ENCODE assay signal across 23 mouse cellular contexts in genomic region chr17:24640581-24640980, GRCm38 (mm10). TPM values are rescaled to one million over a fixed set of nuclear protein-coding genes. Genes with fewer than 3 reads are reported as not detected.
DNase-seq lines count a peak whose midpoint lies in the region; ATAC-seq and TF ChIP-seq lines count a peak whose summit lies in the region.
"Had no signal": no experiment of that assay in that cellular context is flagged by ENCODE, and none has a peak within 500 bp of the region (broad histone marks: within the 10 kb centered on the region; RNA-seq: fewer than 3 reads in every experiment).

No protein-coding gene starts in this region.

- DNase-seq in gastrocnemius, adult 2 months = no peak
- no peak for DNase-seq in gastrocnemius, postnatal 10 days
- DNase-seq in kidney, postnatal 0 days (ENCODE audit: low spot score) = no peak
- no peak for DNase-seq in kidney, postnatal 36 days
- DNase-seq in limb, embryonic 10.5 days (ENCODE audit: low spot score) = no peak
- DNase-seq in stomach, postnatal 0 days (ENCODE audit: low spot score) = no peak
- no peak for DNase-seq in left cerebral cortex, adult 18-20 months (ENCODE audit: low spot score in 2 of 2)
- DNase-seq in layer of hippocampus, postnatal 25 days (ENCODE audit: extremely low spot score in 1 of 2, low spot score in 1 of 2) = no peak
- DNase-seq: cerebellum, adult 11 months; kidney, adult 11 months; lung, postnatal 10 days; thymus, postnatal 14 days had no signal

- TF ChIP-seq EP300 in stomach, postnatal 0 days (optimal IDR thresholded peaks at IDR 0.05) = no peak

- ATAC-seq in kidney, postnatal 0 days (replicated peaks; ENCODE audit: low FRiP score, low read depth) = no peak
- ATAC-seq in stomach, postnatal 0 days (ENCODE audit: low FRiP score, low TSS enrichment) = no peak
- ATAC-seq: forebrain, embryonic 15.5 days; Patski had no signal

- H3K9ac ChIP-seq in kidney, postnatal 0 days (ENCODE audit: low read depth, low read length) = 0 out of 2 replicates have a peak overlapping the region, but pooled peaks have one; percentile 4
- H3K9ac ChIP-seq in stomach, postnatal 0 days (ENCODE audit: low read length) = no peak overlapping the region
- H3K9ac ChIP-seq: forebrain, embryonic 15.5 days; neural tube, embryonic 12.5 days had no signal

- peaks cover 16% of the 10 kb centered on the region; the same call in 1 of the 2 replicates for H3K36me3 ChIP-seq in kidney, postnatal 0 days (ENCODE audit: insufficient read depth, low read length)
- H3K36me3 ChIP-seq in limb, embryonic 10.5 days = peaks cover 59% of the 10 kb centered on the region
- H3K36me3 ChIP-seq in stomach, postnatal 0 days (ENCODE audit: control insufficient read depth, insufficient read depth, low read length) = peaks cover 3% of the 10 kb centered on the region; the same call in 1 of the 2 replicates
- H3K36me3 ChIP-seq: forebrain, embryonic 15.5 days; neural tube, embryonic 12.5 days had no signal

- no peak overlapping the region for H3K4me2 ChIP-seq in kidney, postnatal 0 days (ENCODE audit: low read length)
- H3K4me2 ChIP-seq in stomach, postnatal 0 days (replicated peaks; ENCODE audit: low read depth) = no peak overlapping the region
- H3K4me2 ChIP-seq: forebrain, embryonic 15.5 days; heart, embryonic 11.5 days; liver, embryonic 11.5 days; neural tube, embryonic 12.5 days had no signal

- TF ChIP-seq CTCF in gastrocnemius, adult 2 months (IDR thresholded peaks at IDR 0.05) = no peak
- no peak for TF ChIP-seq CTCF in kidney, postnatal 0 days (IDR thresholded peaks at IDR 0.05; ENCODE audit: low read depth)
- TF ChIP-seq CTCF in stomach, postnatal 0 days (IDR thresholded peaks at IDR 0.05; ENCODE audit: low read depth) = no peak

- H3K27ac ChIP-seq in gastrocnemius, adult 2 months = peak overlapping the region; percentile 67
- 0 out of 2 replicates have a peak overlapping the region, but pooled peaks have one; percentile 80 for H3K27ac ChIP-seq in kidney, postnatal 0 days
- H3K27ac ChIP-seq in limb, embryonic 10.5 days = peak overlapping the region; percentile 92
- H3K27ac ChIP-seq in stomach, postnatal 0 days (replicated peaks) = 0 out of 2 replicates have a peak overlapping the region, but pooled peaks have one; percentile 78
- H3K27ac ChIP-seq: forebrain, embryonic 15.5 days; layer of hippocampus, adult 2 months; neural tube, embryonic 12.5 days had no signal

- WGBS in kidney, postnatal 0 days = 93% methylated on average over 15 of the region's 15 CpGs
- WGBS in limb, embryonic 10.5 days = 95% methylated on average over 15 of the region's 15 CpGs
- WGBS in stomach, postnatal 0 days = 95% methylated on average over 15 of the region's 15 CpGs

- intact Hi-C loops in gastrocnemius, adult 2 months (cut with DNase I) = no loop called here

- H3K4me3 ChIP-seq in gastrocnemius, adult 2 months = peak overlapping the region; percentile 42
- H3K4me3 ChIP-seq in kidney, postnatal 0 days (replicated peaks; ENCODE audit: low read depth, low read length) = no peak overlapping the region
- no peak overlapping the region for H3K4me3 ChIP-seq in limb, embryonic 10.5 days
- H3K4me3 ChIP-seq in stomach, postnatal 0 days (ENCODE audit: low read depth, low read length) = no peak overlapping the region
- H3K4me3 ChIP-seq: forebrain, embryonic 15.5 days; layer of hippocampus, adult 2 months; neural tube, embryonic 12.5 days had no signal

- H3K9me3 ChIP-seq in kidney, postnatal 0 days (replicated peaks; ENCODE audit: low read length) = no peaks in the 10 kb centered on the region
- H3K9me3 ChIP-seq in limb, embryonic 10.5 days (replicated peaks) = no peaks in the 10 kb centered on the region
- H3K9me3 ChIP-seq in stomach, postnatal 0 days (ENCODE audit: control insufficient read depth, low read length) = no peaks in the 10 kb centered on the region
- H3K9me3 ChIP-seq: forebrain, embryonic 15.5 days; neural tube, embryonic 12.5 days had no signal

- H3K27me3 ChIP-seq in kidney, postnatal 0 days (ENCODE audit: insufficient read depth, low read length) = no peaks in the 10 kb centered on the region
- H3K27me3 ChIP-seq in limb, embryonic 10.5 days (ENCODE audit: low read depth, poor library complexity, severe bottlenecking) = no peaks in the 10 kb centered on the region
- no peaks in the 10 kb centered on the region for H3K27me3 ChIP-seq in stomach, postnatal 0 days (ENCODE audit: control insufficient read depth, insufficient read depth, low read length)
- H3K27me3 ChIP-seq: forebrain, embryonic 15.5 days; neural tube, embryonic 12.5 days; Patski had no signal

- H3K4me1 ChIP-seq in kidney, postnatal 0 days (replicated peaks; ENCODE audit: insufficient read depth, low read length) = peaks cover 33% of the 10 kb centered on the region
- peaks cover 78% of the 10 kb centered on the region for H3K4me1 ChIP-seq in limb, embryonic 10.5 days
- H3K4me1 ChIP-seq in stomach, postnatal 0 days (replicated peaks; ENCODE audit: control insufficient read depth, insufficient read depth) = no peaks in the 10 kb centered on the region; the same call in none of the 2 replicates
- H3K4me1 ChIP-seq: forebrain, embryonic 15.5 days had no signal

RNA-seq across cellular contexts. Expression of gene Nthl1, which starts 8.1 kb away (rescaled TPM):
- 1 to 10 TPM; 2.6 to 3.4 TPM for total RNA-seq in gastrocnemius, adult 2 months (2021)
- total RNA-seq in gastrocnemius, postnatal 10 days (2021) = 1 to 10 TPM; 4.3 TPM
- 13.4 and 14.9 TPM in 2 replicates for polyA plus RNA-seq in kidney, postnatal 0 days (2015; fragmentation: Nextera tagmentation; extraction: Ambion mirVana)
- 27.5 and 31.2 TPM in 2 replicates for polyA plus RNA-seq in limb, embryonic 10.5 days (2016; fragmentation: Nextera tagmentation; extraction: Ambion mirVana)
- 8.0 and 8.4 TPM in 2 replicates for polyA plus RNA-seq in stomach, postnatal 0 days (2015; fragmentation: Nextera tagmentation; extraction: Ambion mirVana)
- total RNA-seq in left cerebral cortex, adult 18-20 months (2021) = 1 to 10 TPM; 4.1 to 7.4 TPM
- 1 to 10 TPM; 3.3 to 4.7 TPM for total RNA-seq in layer of hippocampus, postnatal 25 days (2021)

RNA-seq across cellular contexts. Expression of gene Tsc2, which starts 8.2 kb away (rescaled TPM):
- 10 to 100 TPM; 84.9 to 90.4 TPM for total RNA-seq in gastrocnemius, adult 2 months (2021)
- total RNA-seq in gastrocnemius, postnatal 10 days (2021) = 10 to 100 TPM; 51.7 to 61.1 TPM
- polyA plus RNA-seq in kidney, postnatal 0 days (2015; fragmentation: Nextera tagmentation; extraction: Ambion mirVana) = 36.4 and 42.4 TPM in 2 replicates
- 63.2 and 79.5 TPM in 2 replicates for polyA plus RNA-seq in limb, embryonic 10.5 days (2016; fragmentation: Nextera tagmentation; extraction: Ambion mirVana)
- polyA plus RNA-seq in stomach, postnatal 0 days (2015; fragmentation: Nextera tagmentation; extraction: Ambion mirVana) = 36.2 and 37.0 TPM in 2 replicates
- total RNA-seq in left cerebral cortex, adult 18-20 months (2021) = 100 to 1,000 TPM; 136 to 153 TPM
- total RNA-seq in layer of hippocampus, postnatal 25 days (2021) = 100 to 1,000 TPM; 150 to 186 TPM

RNA-seq across cellular contexts. Expression of gene Slc9a3r2, which starts 9.5 kb away (rescaled TPM):
- total RNA-seq in gastrocnemius, adult 2 months (2021) = 10 to 100 TPM; 27.8 to 52.9 TPM
- 10 to 100 TPM; 30.1 to 33.4 TPM for total RNA-seq in gastrocnemius, postnatal 10 days (2021)
- 141 and 145 TPM in 2 replicates for polyA plus RNA-seq in kidney, postnatal 0 days (2015; fragmentation: Nextera tagmentation; extraction: Ambion mirVana)
- 47.2 and 57.1 TPM in 2 replicates for polyA plus RNA-seq in limb, embryonic 10.5 days (2016; fragmentation: Nextera tagmentation; extraction: Ambion mirVana)
- 37.9 and 38.0 TPM in 2 replicates for polyA plus RNA-seq in stomach, postnatal 0 days (2015; fragmentation: Nextera tagmentation; extraction: Ambion mirVana)
- total RNA-seq in left cerebral cortex, adult 18-20 months (2021) = 10 to 100 TPM; 47.3 to 52.7 TPM
- total RNA-seq in layer of hippocampus, postnatal 25 days (2021) = 10 to 100 TPM; 45.1 to 50.0 TPM

RNA-seq across cellular contexts. Expression of gene Npw, which starts 17.7 kb away (rescaled TPM):
- not detected for total RNA-seq in gastrocnemius, adult 2 months (2021)
- total RNA-seq in gastrocnemius, postnatal 10 days (2021) = not detected
- polyA plus RNA-seq in kidney, postnatal 0 days (2015; fragmentation: Nextera tagmentation; extraction: Ambion mirVana) = 0.32 and 0.38 TPM in 2 replicates
- 0.88 and 1.1 TPM in 2 replicates for polyA plus RNA-seq in limb, embryonic 10.5 days (2016; fragmentation: Nextera tagmentation; extraction: Ambion mirVana)
- polyA plus RNA-seq in stomach, postnatal 0 days (2015; fragmentation: Nextera tagmentation; extraction: Ambion mirVana) = 1.2 and 1.8 TPM in 2 replicates
- 1 to 10 TPM; 2.1 TPM for total RNA-seq in left cerebral cortex, adult 18-20 months (2021)
- total RNA-seq in layer of hippocampus, postnatal 25 days (2021) = 1 to 10 TPM; 2.1 to 2.9 TPM
- total RNA-seq: adrenal gland, adult 18-20 months; gastrocnemius, adult 8-10 months; megakaryocyte-erythroid progenitor cell, adult 5-6 weeks; midbrain, postnatal 0 days had no signal
- polyA plus RNA-seq: forebrain, embryonic 15.5 days; heart, embryonic 11.5 days; hindbrain, embryonic 11.5 days; neural tube, embryonic 12.5 days; Patski had no signal

RNA-seq across cellular contexts. Expression of gene Zfp598, which starts 28.9 kb away (rescaled TPM):
- 10 to 100 TPM; 22.1 to 24.5 TPM for total RNA-seq in gastrocnemius, adult 2 months (2021)
- 10 to 100 TPM; 18.0 to 21.0 TPM for total RNA-seq in gastrocnemius, postnatal 10 days (2021)
- polyA plus RNA-seq in kidney, postnatal 0 days (2015; fragmentation: Nextera tagmentation; extraction: Ambion mirVana) = 17.5 and 18.1 TPM in 2 replicates
- polyA plus RNA-seq in limb, embryonic 10.5 days (2016; fragmentation: Nextera tagmentation; extraction: Ambion mirVana) = 34.5 and 36.7 TPM in 2 replicates
- polyA plus RNA-seq in stomach, postnatal 0 days (2015; fragmentation: Nextera tagmentation; extraction: Ambion mirVana) = 9.7 and 12.4 TPM in 2 replicates
- total RNA-seq in left cerebral cortex, adult 18-20 months (2021) = 10 to 100 TPM; 41.4 to 45.5 TPM
- total RNA-seq in layer of hippocampus, postnatal 25 days (2021) = 10 to 100 TPM; 36.9 to 40.0 TPM
